Comparison of ENCODE assay signal across 24 mouse cellular contexts in the genomic region with DNA sequence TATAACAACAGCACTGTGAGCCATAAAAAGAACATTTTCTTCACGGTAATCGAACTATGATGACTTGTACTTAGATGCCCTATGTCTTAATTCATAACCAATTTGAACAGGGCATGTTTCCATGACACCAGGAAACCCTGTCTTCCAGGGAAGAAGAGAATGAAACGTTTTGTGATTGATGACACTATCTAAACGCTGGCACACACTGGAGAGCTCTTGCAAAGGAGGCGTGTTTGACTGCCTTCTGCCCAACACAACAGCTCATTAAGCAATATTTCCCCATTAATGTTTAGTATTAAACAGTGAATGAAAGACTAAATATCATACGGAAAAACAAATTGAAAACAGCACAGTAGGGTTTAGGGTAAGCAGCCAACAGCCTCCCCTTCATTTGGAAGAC.
DNase-seq lines count a peak whose midpoint lies in the region; ATAC-seq lines count a peak whose summit lies in the region.
"Had no signal": no experiment of that assay in that cellular context is flagged by ENCODE, and none has a peak within 500 bp of the region (broad histone marks: within the 10 kb centered on the region; RNA-seq: fewer than 3 reads in every experiment).

No protein-coding gene starts in this region.

- no peaks in the 10 kb centered on the region for H3K9me3 ChIP-seq in lung, embryonic 16.5 days (ENCODE audit: control insufficient read depth, low read length)
- no peaks in the 10 kb centered on the region for H3K9me3 ChIP-seq in hindbrain, embryonic 13.5 days
- H3K9me3 ChIP-seq in neural tube, embryonic 14.5 days (ENCODE audit: control insufficient read depth, low read length), result no peaks in the 10 kb centered on the region
- H3K9me3 ChIP-seq in heart, embryonic 10.5 days, result no peaks in the 10 kb centered on the region
- H3K9me3 ChIP-seq: embryonic facial prominence, embryonic 13.5 days; limb, embryonic 13.5 days; megakaryocyte, embryonic 14.5 days had no signal

- H3K4me3 ChIP-seq in lung, embryonic 16.5 days (ENCODE audit: low read length), result no peak overlapping the region
- no peak overlapping the region for H3K4me3 ChIP-seq in hindbrain, embryonic 13.5 days
- H3K4me3 ChIP-seq in neural tube, embryonic 14.5 days (ENCODE audit: low read depth, low read length), result no peak overlapping the region
- no peak overlapping the region for H3K4me3 ChIP-seq in heart, embryonic 10.5 days
- H3K4me3 ChIP-seq: embryonic facial prominence, embryonic 13.5 days; limb, embryonic 13.5 days; megakaryocyte, embryonic 14.5 days had no signal

- no peaks in the 10 kb centered on the region for H3K36me3 ChIP-seq in lung, embryonic 16.5 days (ENCODE audit: control insufficient read depth, insufficient read depth, low read length)
- no peaks in the 10 kb centered on the region for H3K36me3 ChIP-seq in hindbrain, embryonic 13.5 days
- no peaks in the 10 kb centered on the region for H3K36me3 ChIP-seq in neural tube, embryonic 14.5 days (ENCODE audit: control insufficient read depth, insufficient read depth, low read length)
- no peaks in the 10 kb centered on the region for H3K36me3 ChIP-seq in heart, embryonic 10.5 days
- H3K36me3 ChIP-seq: embryonic facial prominence, embryonic 13.5 days; limb, embryonic 13.5 days had no signal

- 38% methylated on average over 6 of the region's 6 CpGs for WGBS in lung, embryonic 16.5 days
- 26% methylated on average over 6 of the region's 6 CpGs for WGBS in hindbrain, embryonic 13.5 days
- WGBS in neural tube, embryonic 14.5 days, result 23% methylated on average over 6 of the region's 6 CpGs
- WGBS in heart, embryonic 10.5 days, result 75% methylated on average over 6 of the region's 6 CpGs

- no peak for ATAC-seq in cerebellum, adult (ENCODE audit: insufficient number of reproducible peaks, low FRiP score, low TSS enrichment)
- peak; percentile 54; the same call in 1 of the 2 replicates for ATAC-seq in lung, embryonic 16.5 days (ENCODE audit: low read depth)
- ATAC-seq in hindbrain, embryonic 13.5 days (ENCODE audit: low FRiP score), result peak; percentile 89
- ATAC-seq in neural tube, embryonic 14.5 days (ENCODE audit: low read depth), result peak; percentile 88
- ATAC-seq: activated CD4-positive, CD25-positive, alpha-beta regulatory T cell, adult 4 months; CD4-positive, CD25-positive, alpha-beta regulatory T cell, adult 4 months; intestine, postnatal 0 days; lung, postnatal 0 days; midbrain, embryonic 16.5 days had no signal

- peak; percentile 4 to 15 for DNase-seq in cerebellum, postnatal 14 days
- no peak for DNase-seq in lung, postnatal 4 days
- DNase-seq in heart, embryonic 10.5 days (ENCODE audit: low spot score), result no peak
- DNase-seq in kidney, adult 18-20 months, result no peak
- DNase-seq: adrenal gland, postnatal 14 days; cerebellum, adult 9-10 months; gastrocnemius, postnatal 14 days; layer of hippocampus, postnatal 36 days; right cerebral cortex, postnatal 14 days; spleen, adult 18-20 months; thymus, adult 18-20 months had no signal

- no peaks in the 10 kb centered on the region for H3K27me3 ChIP-seq in lung, embryonic 16.5 days (ENCODE audit: control insufficient read depth, insufficient read depth, low read depth, low read length)
- no peaks in the 10 kb centered on the region for H3K27me3 ChIP-seq in hindbrain, embryonic 13.5 days
- H3K27me3 ChIP-seq in neural tube, embryonic 14.5 days (ENCODE audit: control insufficient read depth, insufficient read depth, low read length), result no peaks in the 10 kb centered on the region
- H3K27me3 ChIP-seq in heart, embryonic 10.5 days (ENCODE audit: insufficient read depth, poor library complexity, severe bottlenecking), result no peaks in the 10 kb centered on the region
- H3K27me3 ChIP-seq: embryonic facial prominence, embryonic 13.5 days; limb, embryonic 13.5 days; megakaryocyte, embryonic 14.5 days had no signal

- H3K9ac ChIP-seq in lung, embryonic 16.5 days (ENCODE audit: low read length), result no peak overlapping the region
- no peak overlapping the region for H3K9ac ChIP-seq in hindbrain, embryonic 13.5 days
- H3K9ac ChIP-seq in neural tube, embryonic 14.5 days (replicated peaks; ENCODE audit: low read depth, low read length), result no peak overlapping the region
- H3K9ac ChIP-seq: embryonic facial prominence, embryonic 13.5 days; limb, embryonic 13.5 days; liver, embryonic 14.5 days had no signal

- no peak overlapping the region for H3K4me2 ChIP-seq in lung, embryonic 16.5 days (ENCODE audit: low read depth, low read length)
- no peak overlapping the region for H3K4me2 ChIP-seq in hindbrain, embryonic 13.5 days
- no peak overlapping the region for H3K4me2 ChIP-seq in neural tube, embryonic 14.5 days (ENCODE audit: low read depth, low read length)
- H3K4me2 ChIP-seq: embryonic facial prominence, embryonic 13.5 days; limb, embryonic 13.5 days had no signal

- no peak overlapping the region for H3K27ac ChIP-seq in lung, embryonic 16.5 days (ENCODE audit: low read length)
- H3K27ac ChIP-seq in hindbrain, embryonic 13.5 days, result peak overlapping the region; percentile 40
- H3K27ac ChIP-seq in neural tube, embryonic 14.5 days (ENCODE audit: low read depth, low read length), result no peak overlapping the region
- no peak overlapping the region for H3K27ac ChIP-seq in heart, embryonic 10.5 days
- H3K27ac ChIP-seq: embryonic facial prominence, embryonic 13.5 days; limb, embryonic 13.5 days; liver, embryonic 14.5 days had no signal

- H3K4me1 ChIP-seq in lung, embryonic 16.5 days (replicated peaks; ENCODE audit: control insufficient read depth, insufficient read depth, low read length), result no peaks in the 10 kb centered on the region
- peaks cover 9% of the 10 kb centered on the region for H3K4me1 ChIP-seq in hindbrain, embryonic 13.5 days (replicated peaks)
- 0 out of 2 replicates have a peak, but pooled peaks cover 8% of the 10 kb centered on the region for H3K4me1 ChIP-seq in neural tube, embryonic 14.5 days (ENCODE audit: control insufficient read depth, insufficient read depth, low read length)
- H3K4me1 ChIP-seq in heart, embryonic 10.5 days, result no peaks in the 10 kb centered on the region
- H3K4me1 ChIP-seq: embryonic facial prominence, embryonic 13.5 days; limb, embryonic 13.5 days; megakaryocyte, embryonic 14.5 days had no signal

Comparison
In these comparisons a context has a peak if more than half of its experiments do, and no peak if none do; other contexts are left out.
1. DNase-seq: peak in cerebellum, postnatal 14 days (2 of 2); none in lung, postnatal 4 days (0 of 2), heart, embryonic 10.5 days (single experiment) and kidney, adult 18-20 months (single experiment).